ENCODE assay signal across 9 mouse cellular contexts in genomic region chr7:79247881-79248389, GRCm38 (mm10). TPM values are rescaled to one million over a fixed set of nuclear protein-coding genes. Genes with fewer than 3 reads are reported as not detected.
DNase-seq lines count a peak whose midpoint lies in the region; ATAC-seq and TF ChIP-seq lines count a peak whose summit lies in the region.
"Had no signal": no experiment of that assay in that cellular context is flagged by ENCODE, and none has a peak within 500 bp of the region (broad histone marks: within the 10 kb centered on the region; RNA-seq: fewer than 3 reads in every experiment).

No protein-coding gene starts in this region.

- peak; percentile 95 for DNase-seq in heart, adult 11 months
- DNase-seq in testis, postnatal 14 days (ENCODE audit: low spot score) = no peak
- peak; percentile 63 for DNase-seq in kidney, postnatal 14 days
- no peak for DNase-seq in urinary bladder, postnatal 36 days (ENCODE audit: low spot score in 2 of 2)
- DNase-seq in layer of hippocampus, adult 11-12 months (ENCODE audit: low spot score) = no peak
- DNase-seq: cerebellum, adult 2 months had no signal

- H3K9me3 ChIP-seq in heart, embryonic 12.5 days (replicated peaks) = no peaks in the 10 kb centered on the region

- 39% methylated on average over 7 of the region's 7 CpGs for WGBS in heart, embryonic 12.5 days

- no peak overlapping the region for H3K27ac ChIP-seq in heart, embryonic 12.5 days (ENCODE audit: poor library complexity, severe bottlenecking)
- H3K27ac ChIP-seq in testis, adult 2 months (ENCODE audit: control insufficient read depth, insufficient read depth, low read depth, low read length) = no peak overlapping the region

- H3K27me3 ChIP-seq in heart, embryonic 12.5 days (replicated peaks) = no peaks in the 10 kb centered on the region
- H3K27me3 ChIP-seq in testis, adult 2 months (ENCODE audit: control insufficient read depth, insufficient read depth, low read length) = no peaks in the 10 kb centered on the region

- no peak for TF ChIP-seq POLR2A in testis, adult 2 months (IDR thresholded peaks at IDR 0.05; ENCODE audit: control insufficient read depth, low read depth, low read length)

- H3K36me3 ChIP-seq in heart, embryonic 12.5 days = no peaks in the 10 kb centered on the region
- no peaks in the 10 kb centered on the region for H3K36me3 ChIP-seq in testis, adult 2 months (ENCODE audit: control insufficient read depth, insufficient read depth, low read length)

- no peak for ATAC-seq in heart, embryonic 12.5 days (ENCODE audit: insufficient number of reproducible peaks, low FRiP score)
- no peak for ATAC-seq in CD4-positive, CD25-positive, alpha-beta regulatory T cell, adult 4 months

- no peak overlapping the region for H3K4me3 ChIP-seq in heart, embryonic 12.5 days
- H3K4me3 ChIP-seq in testis, adult 2 months (ENCODE audit: control insufficient read depth, low read depth, low read length) = peak overlapping the region; percentile 83

- no peak for TF ChIP-seq CTCF in testis, adult 2 months (IDR thresholded peaks at IDR 0.05; ENCODE audit: control insufficient read depth, insufficient read depth, insufficient replicate concordance, low read depth, low read length)

- H3K9ac ChIP-seq in heart, embryonic 12.5 days = no peak overlapping the region

- H3K4me1 ChIP-seq in heart, embryonic 12.5 days (replicated peaks) = peaks cover 17% of the 10 kb centered on the region; the same call in 1 of the 2 replicates
- peaks cover 9% of the 10 kb centered on the region; the same call in 1 of the 2 replicates for H3K4me1 ChIP-seq in testis, adult 2 months (ENCODE audit: control insufficient read depth, insufficient read depth, low read length)

- H3K4me2 ChIP-seq in heart, embryonic 12.5 days = no peak overlapping the region

RNA-seq across cellular contexts. Expression of gene Abhd2, which starts 25.1 kb away (rescaled TPM):
- polyA plus RNA-seq in heart, embryonic 12.5 days (2016; fragmentation: Nextera tagmentation; extraction: Ambion mirVana) = 5.6 and 5.8 TPM in 2 replicates
- polyA plus RNA-seq in testis, adult 2 months (2012; rRNA removed) = 50.3 and 50.6 TPM in 2 replicates
- 10 to 100 TPM; 14.8 to 25.8 TPM for polyA plus RNA-seq in CD4-positive, CD25-positive, alpha-beta regulatory T cell, adult 4 months (2017; shearing (Covaris generic))

Comparison
In these comparisons a context has a peak if more than half of its experiments do, and no peak if none do; other contexts are left out.
1. DNase-seq: peak in heart, adult 11 months (single experiment) and kidney, postnatal 14 days (single experiment); none in testis, postnatal 14 days (single experiment), urinary bladder, postnatal 36 days (0 of 2) and layer of hippocampus, adult 11-12 months (single experiment).